Mouse (Mus musculus): ENCODE data around the gene Kcnip1. TPM values are rescaled to one million over a fixed set of nuclear protein-coding genes. Genes with fewer than 3 reads are reported as not detected.

Gene Kcnip1
- total RNA-seq, 2 experiments from 2014 or later: 28.4 to 31.4 TPM

GRCm38 (mm10) chr11:33655221-33655620 is 337.7 kb downstream of the Kcnip1 start:
- no peak for DNase-seq (ENCODE audit: low spot score in 2 of 2)
- intact Hi-C loops (cut with DNase I): no loop called here

- DNase-seq (ENCODE audit: low spot score in 2 of 2): no peak
- intact Hi-C loops (cut with DNase I): no loop called here
Observed at GRCm38 (mm10) chr11:33654485-33654884, 338.5 kb downstream of the Kcnip1 start.

GRCm38 (mm10) chr11:33649358-33649757 is 343.6 kb downstream of the Kcnip1 start:
- no peak for DNase-seq (ENCODE audit: low spot score in 2 of 2)
- intact Hi-C loops (cut with DNase I): no loop called here

- intact Hi-C loops (cut with DNase I): no loop called here
Observed at GRCm38 (mm10) chr11:33637107-33637506, 355.8 kb downstream of the Kcnip1 start.

GRCm38 (mm10) chr11:33627136-33627742 is 365.7 kb downstream of the Kcnip1 start:
- DNase-seq (ENCODE audit: low spot score in 2 of 2): peak; percentile 11 to 23

More at GRCm38 (mm10) chr11:33637107-33637506, 355.8 kb downstream of the Kcnip1 start:
- DNase-seq (ENCODE audit: low spot score in 2 of 2): no peak

GRCm38 (mm10) chr11:33614218-33614617 is 378.7 kb downstream of the Kcnip1 start:
- peak; percentile 53 to 62 for DNase-seq (ENCODE audit: low spot score in 2 of 2)
- intact Hi-C loops (cut with DNase I): loop anchor here (1.0 to 5.0 kb wide), 2 partner anchors 44 to 437 kb away; no protein-coding TSS in a partner anchor

More at GRCm38 (mm10) chr11:33627136-33627742, 365.7 kb downstream of the Kcnip1 start:
- intact Hi-C loops (cut with DNase I): no loop called here

- intact Hi-C loops (cut with DNase I): no loop called here
- DNase-seq (ENCODE audit: low spot score in 2 of 2): no peak
Observed at GRCm38 (mm10) chr11:33607784-33608183, 385.2 kb downstream of the Kcnip1 start.

- DNase-seq (ENCODE audit: low spot score in 2 of 2): no peak
- intact Hi-C loops (cut with DNase I): no loop called here
Observed at GRCm38 (mm10) chr11:33603174-33603573, 389.8 kb downstream of the Kcnip1 start.

GRCm38 (mm10) chr11:33598986-33599385 is 394.0 kb downstream of the Kcnip1 start, which contains the start of gene D130052B06Rik:
Gene D130052B06Rik, plus strand, starts transcription at chr11:33599302.
- intact Hi-C loops (cut with DNase I): no loop called here
- no peak for DNase-seq (ENCODE audit: low spot score in 2 of 2)

GRCm38 (mm10) chr11:33596655-33597054 is 396.3 kb downstream of the Kcnip1 start:
- no peak for DNase-seq (ENCODE audit: low spot score in 2 of 2)
- intact Hi-C loops (cut with DNase I): no loop called here

- DNase-seq (ENCODE audit: low spot score in 2 of 2): no peak
- intact Hi-C loops (cut with DNase I): no loop called here
Observed at GRCm38 (mm10) chr11:33592826-33593225, 400.1 kb downstream of the Kcnip1 start.

- intact Hi-C loops (cut with DNase I): no loop called here
- no peak for DNase-seq (ENCODE audit: low spot score in 2 of 2)
Observed at GRCm38 (mm10) chr11:33590771-33591170, 402.2 kb downstream of the Kcnip1 start.

- intact Hi-C loops (cut with DNase I): no loop called here
- DNase-seq (ENCODE audit: low spot score in 2 of 2): no peak
Observed at GRCm38 (mm10) chr11:33586614-33587013, 406.3 kb downstream of the Kcnip1 start.

- intact Hi-C loops (cut with DNase I): no loop called here
Observed at GRCm38 (mm10) chr11:33579621-33580020, 413.3 kb downstream of the Kcnip1 start.

More at GRCm38 (mm10) chr11:33579621-33580020, 413.3 kb downstream of the Kcnip1 start:
- no peak for DNase-seq (ENCODE audit: low spot score in 2 of 2)

Other genes starting within 250 kb of the Kcnip1 start
- under 1 TPM; 0.32 to 0.43 TPM for gene Kcnmb1, start 30.1 kb downstream of the Kcnip1 start, total RNA-seq (2021)
- gene Lcp2, start 53.8 kb upstream of the Kcnip1 start, total RNA-seq (2021): 1 to 10 TPM; 2.4 to 3.5 TPM
- gene 4930469K13Rik, start 105.4 kb upstream of the Kcnip1 start, total RNA-seq (2021): not detected
- gene Foxi1, start 214.9 kb upstream of the Kcnip1 start, total RNA-seq (2021): under 1 TPM in 1 of 2 experiments, not detected in 1; 0.12 TPM

All from left cerebral cortex, postnatal 36 days (tissue).